Comparison of ENCODE assay signal across 21 mouse cellular contexts in genomic region chr17:14506123-14506522, GRCm38 (mm10).
DNase-seq lines count a peak whose midpoint lies in the region; ATAC-seq lines count a peak whose summit lies in the region.
"Had no signal": no experiment of that assay in that cellular context is flagged by ENCODE, and none has a peak within 500 bp of the region (broad histone marks: within the 10 kb centered on the region; RNA-seq: fewer than 3 reads in every experiment).

No protein-coding gene starts in this region.

- no peak for DNase-seq in frontal cortex, postnatal 14 days (ENCODE audit: low spot score in 2 of 2)
- DNase-seq in left cerebral cortex, adult 18-20 months (ENCODE audit: low spot score in 2 of 2): peak; percentile 15 to 20
- no peak for DNase-seq in left cerebral cortex, adult 11 months (ENCODE audit: low spot score)
- DNase-seq in brain, adult 2 months (ENCODE audit: low read depth, low spot score): peak; percentile 43
- DNase-seq: adrenal gland, adult 8-10 months; adrenal gland, postnatal 14 days; adrenal gland, postnatal 36 days; B cell, adult 2 months; cerebellum, adult 11 months; cerebellum, adult 18-20 months; cerebellum, adult 8-10 months; cerebellum, adult 9-11 months; cerebellum, postnatal 14 days; cerebellum, postnatal 36 days; forebrain, postnatal 0 days had no signal

- peak; percentile 64; the same call in 1 of the 2 replicates for ATAC-seq in frontal cortex, adult (ENCODE audit: low TSS enrichment)
- ATAC-seq: activated CD4-positive, CD25-positive, alpha-beta regulatory T cell, adult 4 months; CD4-positive, CD25-positive, alpha-beta regulatory T cell, adult 4 months; forebrain, embryonic 13.5 days; forebrain, embryonic 15.5 days; forebrain, postnatal 0 days; Patski had no signal

Comparison
In these comparisons a context has a peak if more than half of its experiments do, and no peak if none do; other contexts are left out.
1. DNase-seq: peak in left cerebral cortex, adult 18-20 months (2 of 2) and brain, adult 2 months (single experiment); none in frontal cortex, postnatal 14 days (0 of 2) and left cerebral cortex, adult 11 months (single experiment).